Mouse (Mus musculus) testis, postnatal 14 days (tissue): ENCODE measurements around the gene Bst1.

Source experiments
- DNase-seq: peaks from one replicate; pipeline ENCODE4 v3.0.0; 2021; ENCODE audit warnings: low spot score

The Bst1 gene

GRCm38 (mm10) chr5:43860096-43860495 is 41.4 kb downstream of the Bst1 start:
- DNase-seq: no peak

GRCm38 (mm10) chr5:43860670-43861431 is 42.2 kb downstream of the Bst1 start:
- DNase-seq: no peak

- DNase-seq: no peak
Observed at GRCm38 (mm10) chr5:43863642-43864041, 45.0 kb downstream of the Bst1 start.

GRCm38 (mm10) chr5:43865316-43865715 is 46.6 kb downstream of the Bst1 start:
- no peak for DNase-seq

- DNase-seq: no peak
Observed at GRCm38 (mm10) chr5:43868253-43868652, 49.6 kb downstream of the Bst1 start, which contains the start of gene Cd38. TSS of gene Cd38 (plus strand) at chr5:43868553.

- peak; percentile 39 for DNase-seq
Observed at GRCm38 (mm10) chr5:43868711-43869600, 50.3 kb downstream of the Bst1 start.

- no peak for DNase-seq
Observed at GRCm38 (mm10) chr5:43871845-43872244, 53.2 kb downstream of the Bst1 start.

- no peak for DNase-seq
Observed at GRCm38 (mm10) chr5:43872652-43873051, 54.0 kb downstream of the Bst1 start.

GRCm38 (mm10) chr5:43882034-43882433 is 63.3 kb downstream of the Bst1 start:
- no peak for DNase-seq

GRCm38 (mm10) chr5:43885060-43885820 is 66.6 kb downstream of the Bst1 start:
- no peak for DNase-seq

GRCm38 (mm10) chr5:43892386-43892785 is 73.7 kb downstream of the Bst1 start:
- no peak for DNase-seq
